13 mouse cellular contexts compared by ENCODE assay signal in genomic region chr17:73790284-73791020, GRCm38 (mm10). TPM values are rescaled to one million over a fixed set of nuclear protein-coding genes. Genes with fewer than 3 reads are reported as not detected.
DNase-seq lines count a peak whose midpoint lies in the region; ATAC-seq lines count a peak whose summit lies in the region.
"Had no signal": no experiment of that assay in that cellular context is flagged by ENCODE, and none has a peak within 500 bp of the region (broad histone marks: within the 10 kb centered on the region; RNA-seq: fewer than 3 reads in every experiment).

No protein-coding gene starts in this region.

- DNase-seq in forebrain, embryonic 10.5 days (ENCODE audit: extremely low spot score, low spot score) = no peak
- DNase-seq in forebrain, embryonic 11.5 days (ENCODE audit: low spot score) = no peak
- peak; percentile 13 for DNase-seq in kidney, adult 11 months
- no peak for DNase-seq in kidney, adult 18-20 months
- DNase-seq in neural tube, embryonic 10.5 days (ENCODE audit: extremely low spot score, low spot score) = no peak
- DNase-seq in adrenal gland, postnatal 25 days = no peak
- DNase-seq in urinary bladder, postnatal 36 days (ENCODE audit: low spot score in 2 of 2) = no peak
- DNase-seq: cerebellum, adult 8-10 months; gastrocnemius, postnatal 10 days; right cerebral cortex, postnatal 14 days had no signal

- H3K4me3 ChIP-seq in forebrain, embryonic 10.5 days = no peak overlapping the region
- no peak overlapping the region for H3K4me3 ChIP-seq in forebrain, embryonic 11.5 days (ENCODE audit: low read depth, low read length)
- no peak overlapping the region for H3K4me3 ChIP-seq in neural tube, embryonic 13.5 days
- H3K4me3 ChIP-seq: heart, embryonic 12.5 days; limb, embryonic 15.5 days had no signal

- peaks cover 14% of the 10 kb centered on the region for H3K4me1 ChIP-seq in forebrain, embryonic 10.5 days
- no peaks in the 10 kb centered on the region for H3K4me1 ChIP-seq in forebrain, embryonic 11.5 days (replicated peaks; ENCODE audit: control insufficient read depth, insufficient read depth, low read length)
- H3K4me1 ChIP-seq in neural tube, embryonic 13.5 days (replicated peaks) = peaks cover 11% of the 10 kb centered on the region
- H3K4me1 ChIP-seq: heart, embryonic 12.5 days; limb, embryonic 15.5 days had no signal

- H3K9ac ChIP-seq in forebrain, embryonic 11.5 days (ENCODE audit: low read length) = no peak overlapping the region
- H3K9ac ChIP-seq in neural tube, embryonic 13.5 days = no peak overlapping the region
- H3K9ac ChIP-seq: heart, embryonic 12.5 days; limb, embryonic 15.5 days had no signal

- no peaks in the 10 kb centered on the region for H3K27me3 ChIP-seq in forebrain, embryonic 10.5 days (ENCODE audit: poor library complexity, severe bottlenecking)
- H3K27me3 ChIP-seq in forebrain, embryonic 11.5 days (ENCODE audit: control insufficient read depth, insufficient read depth, low read length) = no peaks in the 10 kb centered on the region
- H3K27me3 ChIP-seq in neural tube, embryonic 13.5 days = no peaks in the 10 kb centered on the region
- H3K27me3 ChIP-seq: heart, embryonic 12.5 days; limb, embryonic 15.5 days had no signal

- no peak for ATAC-seq in forebrain, embryonic 11.5 days (replicated peaks; ENCODE audit: low FRiP score)
- ATAC-seq in neural tube, embryonic 13.5 days (ENCODE audit: low read depth) = no peak

- 31% methylated on average over 12 of the region's 12 CpGs for WGBS in forebrain, embryonic 10.5 days
- WGBS in forebrain, embryonic 11.5 days = 26% methylated on average over 12 of the region's 12 CpGs
- WGBS in neural tube, embryonic 13.5 days = 29% methylated on average over 12 of the region's 12 CpGs

- H3K36me3 ChIP-seq in forebrain, embryonic 10.5 days (replicated peaks) = no peaks in the 10 kb centered on the region
- H3K36me3 ChIP-seq in forebrain, embryonic 11.5 days (ENCODE audit: control insufficient read depth, insufficient read depth, low read length) = no peaks in the 10 kb centered on the region
- H3K36me3 ChIP-seq in neural tube, embryonic 13.5 days = no peaks in the 10 kb centered on the region
- H3K36me3 ChIP-seq: heart, embryonic 12.5 days; limb, embryonic 15.5 days had no signal

- no peaks in the 10 kb centered on the region for H3K9me3 ChIP-seq in forebrain, embryonic 10.5 days
- H3K9me3 ChIP-seq in forebrain, embryonic 11.5 days (ENCODE audit: control insufficient read depth, low read length) = no peaks in the 10 kb centered on the region
- H3K9me3 ChIP-seq in neural tube, embryonic 13.5 days = no peaks in the 10 kb centered on the region
- H3K9me3 ChIP-seq: heart, embryonic 12.5 days; limb, embryonic 15.5 days had no signal

- no peak overlapping the region for H3K4me2 ChIP-seq in forebrain, embryonic 11.5 days (ENCODE audit: low read depth, low read length, severe bottlenecking)
- H3K4me2 ChIP-seq in neural tube, embryonic 13.5 days = no peak overlapping the region
- H3K4me2 ChIP-seq: heart, embryonic 12.5 days; limb, embryonic 15.5 days had no signal

- H3K27ac ChIP-seq in forebrain, embryonic 10.5 days = peak overlapping the region; percentile 60; the same call in 1 of the 2 replicates
- no peak overlapping the region for H3K27ac ChIP-seq in forebrain, embryonic 11.5 days (ENCODE audit: low read depth, low read length)
- H3K27ac ChIP-seq in neural tube, embryonic 13.5 days (replicated peaks) = peak overlapping the region; percentile 46; the same call in 1 of the 2 replicates
- H3K27ac ChIP-seq: limb, embryonic 15.5 days had no signal

RNA-seq across cellular contexts. Expression of gene Ehd3, which starts 13.5 kb away (rescaled TPM):
- polyA plus RNA-seq in forebrain, embryonic 10.5 days (2016; fragmentation: Nextera tagmentation; extraction: Ambion mirVana) = 9.9 and 10.9 TPM in 2 replicates
- polyA plus RNA-seq in forebrain, embryonic 11.5 days (2014; fragmentation: Nextera tagmentation; extraction: Ambion mirVana) = 9.0 and 9.1 TPM in 2 replicates
- polyA plus RNA-seq in neural tube, embryonic 13.5 days (2015; fragmentation: Nextera tagmentation; extraction: Ambion mirVana) = 20.1 and 20.9 TPM in 2 replicates
- 65.6 and 72.0 TPM in 2 replicates for total RNA-seq in adrenal gland, postnatal 25 days (2021)
